Mouse (Mus musculus) cortical plate, adult 2 months (tissue): ENCODE measurements around the gene Ddi2. TPM values are rescaled to one million over a fixed set of nuclear protein-coding genes. Genes with fewer than 3 reads are reported as not detected.

Source experiments
- H3K27ac ChIP-seq: fragments of 200-500 bp; 2 replicates; pipeline ENCODE4 v1.5.1; 2012; ENCODE audit warnings: low read length, control low read depth, inconsistent platforms; ENCODE audit not compliant: insufficient read depth
- H3K4me1 ChIP-seq: fragments of 200-500 bp; 2 replicates; pipeline ENCODE4 v1.6.1; 2011; ENCODE audit warnings: low read length; ENCODE audit not compliant: control insufficient read depth, insufficient read depth
- H3K4me3 ChIP-seq: fragments of 200-500 bp; 2 replicates; pipeline ENCODE4 v1.5.1; 2011; ENCODE audit warnings: mild to moderate bottlenecking, low read length, control low read depth; ENCODE audit not compliant: insufficient read depth
- CTCF ChIP-seq: fragments of 200-500 bp; IDR thresholded peaks from 2 replicates; pipeline ENCODE4 v1.5.1; 2011; ENCODE audit warnings: mild to moderate bottlenecking, control low read depth, low read length; ENCODE audit not compliant: insufficient read depth; ENCODE audit errors: extremely low read depth
- POLR2A ChIP-seq: fragments of 200-500 bp; IDR thresholded peaks from 2 replicates; pipeline ENCODE4 v1.6.1; 2011; ENCODE audit warnings: mild to moderate bottlenecking, low read length, control low read depth; ENCODE audit not compliant: insufficient read depth; ENCODE audit errors: extremely low read depth
- polyA plus RNA-seq: library from polyadenylated mRNA; depleted of rRNA; stranded (reverse); fragments of >200 nt; gene quantifications from 2 replicates; pipeline ENCODE4 v1.2.3, GENCODE M21; 2012

Gene Ddi2
- polyA plus RNA-seq, 1 experiment, result 20.7 TPM

GRCm38 (mm10) chr4:141713598-141714142 is 9.5 kb downstream of the Ddi2 start:
- peaks cover 3% of the 10 kb centered on the region for H3K4me1 ChIP-seq
- H3K4me3 ChIP-seq, result no peak overlapping the region
- TF ChIP-seq POLR2A (no peak), CTCF (no peak)
- no peak overlapping the region for H3K27ac ChIP-seq

GRCm38 (mm10) chr4:141711250-141711649 is 12.0 kb downstream of the Ddi2 start:
- H3K4me3 ChIP-seq, result no peak overlapping the region
- peaks cover 3% of the 10 kb centered on the region for H3K4me1 ChIP-seq
- TF ChIP-seq POLR2A, result no peak
- no peak for TF ChIP-seq CTCF
- no peak overlapping the region for H3K27ac ChIP-seq

GRCm38 (mm10) chr4:141708971-141709370 is 14.2 kb downstream of the Ddi2 start:
- TF ChIP-seq POLR2A (no peak), CTCF (no peak)
- H3K4me3 ChIP-seq, result no peak overlapping the region
- no peak overlapping the region for H3K27ac ChIP-seq
- H3K4me1 ChIP-seq, result no peaks in the 10 kb centered on the region; the same call in 1 of the 2 replicates

GRCm38 (mm10) chr4:141708005-141708404 is 15.2 kb downstream of the Ddi2 start:
- Histone ChIP-seq H3K4me3 (no peak overlapping the region), H3K4me1 (no peaks in the 10 kb centered on the region; the same call in 1 of the 2 replicates), H3K27ac (no peak overlapping the region)
- no peak for TF ChIP-seq POLR2A
- no peak for TF ChIP-seq CTCF

- Histone ChIP-seq H3K4me1 (no peaks in the 10 kb centered on the region; the same call in 1 of the 2 replicates), H3K27ac (no peak overlapping the region; the same call in 1 of the 2 replicates), H3K4me3 (no peak overlapping the region)
- TF ChIP-seq CTCF (no peak), POLR2A (no peak)
Observed at GRCm38 (mm10) chr4:141705331-141705730, 17.9 kb downstream of the Ddi2 start.

- Histone ChIP-seq H3K4me3 (no peak overlapping the region), H3K27ac (no peak overlapping the region), H3K4me1 (no peaks in the 10 kb centered on the region; the same call in 1 of the 2 replicates)
- TF ChIP-seq POLR2A (no peak), CTCF (no peak)
Observed at GRCm38 (mm10) chr4:141704625-141705024, 18.6 kb downstream of the Ddi2 start.

GRCm38 (mm10) chr4:141694719-141695118 is 28.5 kb downstream of the Ddi2 start:
- H3K27ac ChIP-seq, result no peak overlapping the region
- TF ChIP-seq POLR2A (no peak), CTCF (no peak)
- no peak overlapping the region for H3K4me3 ChIP-seq
- no peaks in the 10 kb centered on the region for H3K4me1 ChIP-seq

GRCm38 (mm10) chr4:141688505-141688904 is 34.7 kb downstream of the Ddi2 start:
- Histone ChIP-seq H3K4me1 (peaks cover 3% of the 10 kb centered on the region; the same call in 1 of the 2 replicates), H3K4me3 (no peak overlapping the region)
- TF ChIP-seq CTCF, result no peak
- no peak for TF ChIP-seq POLR2A

GRCm38 (mm10) chr4:141686525-141686924 is 36.7 kb downstream of the Ddi2 start:
- peaks cover 3% of the 10 kb centered on the region; the same call in 1 of the 2 replicates for H3K4me1 ChIP-seq
- TF ChIP-seq POLR2A (no peak), CTCF (no peak)
- H3K4me3 ChIP-seq, result no peak overlapping the region
- no peak overlapping the region for H3K27ac ChIP-seq

More at GRCm38 (mm10) chr4:141688505-141688904, 34.7 kb downstream of the Ddi2 start:
- H3K27ac ChIP-seq, result no peak overlapping the region

GRCm38 (mm10) chr4:141686093-141686492 is 37.1 kb downstream of the Ddi2 start:
- no peak for TF ChIP-seq POLR2A
- no peak for TF ChIP-seq CTCF
- Histone ChIP-seq H3K4me3 (no peak overlapping the region), H3K27ac (no peak overlapping the region), H3K4me1 (peaks cover 3% of the 10 kb centered on the region; the same call in 1 of the 2 replicates)
